Mouse (Mus musculus) spleen, postnatal 10 days (tissue): Measurements from ENCODE around the gene Gm20716.

ENCODE experiments used
- DNase-seq, 2 experiments: peaks; one replicate each; pipeline ENCODE4 v3.0.0; 2021 to 2022; ENCODE audit warnings: low spot score in 2 of 2

Gene Gm20716

DNA sequence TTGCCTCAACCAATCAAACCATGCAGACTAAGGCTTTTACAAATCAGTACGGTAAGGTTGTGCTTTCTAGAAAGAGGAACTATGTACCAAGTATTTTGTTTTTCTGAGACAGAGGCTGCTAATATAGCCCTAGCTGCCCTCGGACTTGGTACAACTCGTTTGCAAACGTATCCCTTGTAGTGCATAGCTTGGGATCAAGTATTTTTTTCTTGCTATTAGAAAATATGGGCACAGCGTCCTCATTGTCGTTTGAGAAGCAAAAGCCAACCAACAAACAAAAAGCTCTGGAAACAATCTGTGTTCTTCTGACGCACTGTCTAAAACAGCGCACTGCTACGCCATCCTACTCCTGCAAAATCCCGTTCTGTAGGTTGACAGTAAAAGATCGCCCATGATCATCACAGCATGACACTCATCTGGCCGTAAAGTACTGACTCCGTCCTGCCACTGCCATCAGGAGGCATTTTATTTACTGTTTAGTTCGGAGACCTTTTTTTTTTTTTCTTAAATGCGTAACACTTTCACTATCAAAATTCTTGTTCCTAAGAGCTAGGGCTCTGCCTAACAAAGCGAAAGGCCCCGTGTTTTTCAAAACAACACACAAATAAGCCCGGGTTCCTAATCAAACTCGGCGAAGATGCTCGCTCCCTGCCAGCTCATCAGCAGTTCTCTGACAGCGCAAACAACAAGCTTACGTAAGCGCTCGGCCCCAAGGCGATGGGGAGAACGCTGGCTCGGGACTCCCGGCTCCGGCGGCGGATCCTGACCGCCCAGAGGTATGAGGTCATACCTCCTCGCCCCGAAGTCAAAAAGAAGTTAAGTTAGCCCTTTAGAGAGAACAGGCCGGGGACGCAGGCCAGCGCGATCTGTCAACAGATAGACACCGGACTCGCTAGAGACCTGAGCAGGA, 793 bp downstream of the Gm20716 start:
- peak; percentile 57 to 67 for DNase-seq

DNA sequence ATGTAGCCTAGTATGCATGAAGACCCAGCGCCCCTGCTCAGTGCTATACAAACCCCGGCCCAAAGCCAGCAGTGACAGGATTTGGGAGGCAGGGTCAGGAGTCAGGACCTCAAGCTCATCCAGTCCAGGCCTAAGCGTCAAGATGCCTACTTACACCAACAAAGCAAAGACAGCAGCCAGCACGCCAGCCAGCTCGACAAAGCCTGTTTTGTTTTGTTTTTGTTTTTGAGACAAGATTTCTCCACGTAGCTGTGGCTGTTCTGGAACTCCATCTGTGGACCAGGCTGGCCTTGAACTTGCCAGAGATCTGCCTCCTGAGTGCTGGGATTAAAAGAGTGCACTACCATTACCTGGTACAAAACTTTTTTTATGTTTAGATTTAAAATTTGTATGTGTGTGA, 6.8 kb downstream of the Gm20716 start:
- DNase-seq = no peak

DNA sequence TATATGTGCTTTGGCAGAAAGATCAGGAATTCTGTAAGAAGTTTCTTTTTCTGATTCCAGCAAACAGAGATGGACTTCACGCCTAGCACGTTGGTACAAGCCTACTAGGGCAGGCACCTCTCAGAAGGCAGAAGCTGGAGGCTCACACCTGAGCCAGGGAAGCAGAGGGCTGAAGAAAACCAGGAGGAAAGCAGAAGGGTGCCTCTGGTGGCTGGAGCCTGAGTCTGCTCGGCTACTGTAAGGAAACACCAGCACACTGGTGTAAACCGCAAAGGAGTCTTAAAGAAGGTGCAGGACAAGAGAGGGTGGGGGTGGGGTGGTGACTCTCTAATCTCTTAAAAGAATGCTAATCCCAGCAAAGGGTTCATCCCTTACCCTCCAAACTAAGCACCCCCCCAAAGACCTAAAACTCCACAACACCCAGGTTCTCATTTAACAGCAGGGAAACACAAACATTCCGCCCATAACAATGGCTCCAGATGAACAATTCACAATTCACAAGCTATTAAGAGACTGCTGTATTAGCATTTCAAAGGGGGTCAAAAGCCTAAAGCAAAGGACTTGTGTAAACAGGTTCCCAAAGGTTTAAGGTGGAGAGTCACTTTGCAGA, 16.3 kb downstream of the Gm20716 start:
- no peak for DNase-seq

DNA sequence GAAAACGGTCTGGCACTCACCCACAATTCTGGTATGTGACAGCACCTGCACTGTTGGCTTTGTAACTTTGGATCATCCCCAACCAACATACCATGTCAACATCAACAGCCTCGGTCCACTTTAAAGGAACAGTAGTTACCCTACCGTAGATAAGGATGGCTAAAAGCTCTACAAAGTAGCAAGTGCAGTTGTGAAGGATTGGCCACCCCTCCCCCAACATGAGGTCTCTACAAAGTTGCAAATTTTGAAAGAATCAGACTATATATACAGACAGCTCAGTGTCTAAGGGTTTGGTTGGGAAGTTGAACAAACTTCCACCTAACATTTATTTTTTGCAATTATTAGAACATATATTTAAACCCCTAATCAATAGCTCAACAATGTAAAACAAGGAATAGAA, 22.3 kb downstream of the Gm20716 start:
- DNase-seq = no peak

DNA sequence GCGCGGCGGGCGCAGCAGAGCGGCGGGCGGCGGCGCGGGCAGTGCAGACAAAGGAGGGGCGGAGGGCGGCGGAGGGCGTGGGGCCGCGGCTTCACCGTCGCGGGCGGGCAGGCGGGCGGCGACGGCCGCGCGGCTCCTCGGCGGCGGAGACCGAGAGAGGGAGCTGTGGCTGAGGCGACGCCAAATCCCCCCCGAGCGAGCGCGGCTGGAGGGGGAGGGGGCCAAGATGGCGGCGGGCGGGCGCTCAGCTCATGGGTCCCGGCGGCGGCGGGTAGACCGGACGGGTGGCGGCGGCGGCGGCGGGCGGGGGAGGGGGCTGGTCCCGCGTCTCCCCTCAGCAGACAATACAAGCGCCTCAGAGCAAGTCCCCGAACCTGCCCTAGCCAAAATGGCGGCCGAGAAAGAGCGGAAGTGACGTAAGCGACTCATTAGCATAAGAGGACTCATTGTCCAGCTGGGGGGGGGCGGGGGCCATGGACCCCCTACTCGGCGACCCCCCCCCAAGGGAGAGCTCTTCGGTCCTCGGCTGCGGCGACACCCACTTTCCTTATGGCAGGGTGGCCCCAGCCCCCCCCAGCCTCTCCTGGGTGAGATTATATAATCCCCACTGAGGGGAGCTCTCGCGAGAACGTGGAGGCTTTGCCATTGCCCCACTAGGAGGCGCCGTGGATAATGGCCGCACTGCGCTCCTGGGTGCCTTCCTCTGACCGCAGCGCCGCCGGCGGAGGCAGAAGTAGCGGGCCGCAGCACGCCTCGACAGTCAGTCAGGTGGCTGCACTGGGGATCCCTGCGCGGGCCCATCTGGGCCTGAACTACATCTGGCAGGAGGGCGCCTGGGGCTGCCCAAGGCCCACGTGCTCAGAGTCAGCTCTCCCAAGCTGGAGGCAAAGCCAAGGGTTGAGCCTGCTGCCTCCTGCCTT, 23.2 kb downstream of the Gm20716 start, which contains the start of gene Adnp:
TSS of gene Adnp (minus strand) at position 388 of the 920 bp plus-strand sequence.
- peak; percentile 94 to 97 for DNase-seq

DNA sequence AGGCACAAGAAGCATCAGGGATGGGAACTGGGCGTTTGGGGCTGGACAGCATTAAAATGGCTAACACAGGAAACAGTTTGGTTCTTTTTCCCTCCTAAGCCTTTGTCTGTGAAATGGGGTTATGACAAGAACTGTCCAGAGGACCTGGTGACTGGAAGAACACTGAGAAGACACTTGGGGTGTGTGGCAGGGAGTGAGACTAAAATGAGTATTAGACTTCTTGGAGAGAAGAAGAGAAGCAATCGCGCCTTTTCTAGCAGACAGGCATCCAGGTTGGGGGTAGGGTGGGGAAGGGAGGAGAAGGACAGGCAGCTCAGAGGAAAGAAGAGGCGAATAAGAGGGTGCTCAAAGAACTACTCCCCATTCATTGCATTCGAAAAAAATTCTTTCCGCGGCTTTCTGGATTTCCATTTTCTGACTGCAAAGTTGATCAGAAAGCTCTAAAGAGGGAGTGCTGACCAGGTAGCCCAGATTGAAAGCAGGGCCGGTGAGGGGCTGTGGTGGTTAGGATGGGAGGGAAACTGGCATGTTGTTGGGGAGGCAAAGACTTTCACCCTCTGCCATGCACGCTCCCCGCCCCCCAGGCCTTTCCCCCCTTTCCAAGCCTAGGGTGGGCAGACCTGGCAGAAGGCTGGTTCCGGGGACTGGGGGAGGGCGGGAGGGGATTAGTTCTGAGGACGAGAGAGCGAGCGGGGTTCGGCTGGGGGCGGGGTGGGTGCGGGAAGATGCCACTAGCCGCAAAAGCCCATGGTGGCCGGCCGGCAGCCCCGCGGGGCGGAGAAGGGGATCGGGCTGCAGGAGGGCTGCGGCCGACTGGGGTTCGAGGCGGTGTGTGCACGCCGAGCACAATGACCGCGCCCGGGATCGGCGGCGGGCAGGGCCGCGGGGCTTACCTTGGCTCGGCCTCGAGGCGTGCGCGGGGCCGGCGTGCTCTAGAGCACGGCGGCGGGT, 24.2 kb downstream of the Gm20716 start:
- DNase-seq = peak; percentile 54 to 57

DNA sequence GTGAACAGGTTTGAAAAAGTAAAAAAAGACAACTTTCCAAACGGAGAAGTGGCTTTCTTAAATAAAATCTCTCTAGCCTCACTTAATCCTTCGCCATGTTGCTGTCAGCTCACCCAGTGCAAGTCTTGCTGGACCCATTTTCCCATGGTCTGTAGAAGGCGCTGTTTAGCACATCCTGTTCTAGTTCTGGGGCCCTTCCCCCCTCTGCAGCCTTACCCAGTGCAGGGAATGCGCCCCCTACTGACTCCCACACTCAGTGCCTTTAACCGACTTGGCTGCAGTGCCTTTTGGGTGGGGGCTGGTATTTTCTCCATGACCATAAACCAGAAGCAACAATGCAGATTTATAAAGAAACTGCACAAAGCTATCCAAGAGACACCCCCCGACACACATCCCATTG, 24.9 kb downstream of the Gm20716 start:
- DNase-seq = peak; percentile 77 to 93

DNA sequence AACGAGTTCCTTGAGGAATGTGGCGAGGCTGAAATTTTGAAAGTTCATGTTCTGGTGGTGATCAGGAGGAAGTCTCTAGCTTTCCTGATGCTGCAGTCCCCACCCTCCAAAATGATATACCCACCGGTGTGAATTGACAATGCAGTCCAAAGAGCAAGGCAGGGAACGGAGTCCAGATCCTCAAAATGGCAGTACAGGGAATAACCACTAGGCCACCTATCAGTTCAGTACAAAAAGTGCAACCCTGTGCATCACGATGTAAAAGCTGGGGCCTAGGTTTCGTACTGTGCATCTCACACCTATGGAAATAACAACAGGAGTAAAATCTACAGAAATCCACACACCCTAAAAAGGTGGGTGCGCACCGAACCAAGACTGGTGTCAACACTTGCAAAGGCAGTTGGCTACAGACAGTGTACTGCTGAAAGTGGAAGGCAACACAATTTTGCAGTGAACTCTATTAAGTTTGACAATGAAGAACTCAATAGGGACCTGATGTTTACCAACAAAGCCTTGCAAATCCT, 25.6 kb downstream of the Gm20716 start:
- no peak for DNase-seq

DNA sequence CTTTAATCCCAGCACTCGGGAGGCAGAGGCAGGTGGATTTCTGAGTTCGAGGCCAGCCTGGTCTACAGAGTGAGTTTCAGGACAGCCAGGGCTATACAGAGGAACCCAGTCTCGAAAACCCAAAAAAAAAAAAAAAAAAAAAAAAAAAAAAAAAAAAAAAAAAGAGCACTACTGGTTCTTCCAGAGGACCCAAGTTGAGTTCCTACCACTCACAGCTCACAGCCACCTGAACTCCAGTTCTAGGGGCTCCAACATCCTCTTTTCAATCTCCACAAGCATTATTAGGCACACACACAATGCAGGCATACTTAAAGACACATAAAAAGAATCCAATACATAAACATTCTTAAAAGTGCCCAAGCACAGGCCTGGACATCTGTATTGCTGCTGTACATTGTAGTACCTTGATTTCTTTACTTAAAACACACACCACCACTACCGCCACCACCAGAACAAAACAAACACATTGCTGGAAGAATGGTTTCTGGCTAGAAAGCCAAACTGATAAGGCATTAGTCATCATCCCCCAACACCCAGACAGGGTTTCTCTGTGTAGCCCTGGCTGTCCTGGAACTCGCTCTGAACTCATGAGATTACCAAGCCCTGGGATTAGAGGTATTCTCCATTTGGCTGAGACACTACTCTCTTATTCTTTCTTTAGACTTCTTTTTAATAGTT, 30.0 kb downstream of the Gm20716 start:
- no peak for DNase-seq

DNA sequence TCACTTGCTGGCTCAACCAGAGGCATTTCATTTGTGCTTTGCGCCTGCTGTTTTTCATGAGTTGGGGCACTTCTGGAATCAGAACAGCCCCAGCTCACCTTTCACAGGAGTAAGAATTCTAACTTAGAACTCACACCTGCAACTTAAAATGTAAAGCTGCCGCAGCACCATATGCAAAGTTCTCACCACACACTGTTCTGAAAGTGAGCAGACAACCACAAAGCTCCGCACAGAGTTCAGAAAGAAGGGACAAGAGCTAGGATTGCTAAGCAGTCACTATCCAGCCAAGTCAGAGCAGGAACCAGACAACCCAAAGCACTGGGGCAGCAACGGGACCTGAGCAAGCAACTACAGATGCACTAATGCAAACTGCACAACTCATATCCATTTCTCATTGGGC, 30.7 kb downstream of the Gm20716 start:
- DNase-seq = no peak

DNA sequence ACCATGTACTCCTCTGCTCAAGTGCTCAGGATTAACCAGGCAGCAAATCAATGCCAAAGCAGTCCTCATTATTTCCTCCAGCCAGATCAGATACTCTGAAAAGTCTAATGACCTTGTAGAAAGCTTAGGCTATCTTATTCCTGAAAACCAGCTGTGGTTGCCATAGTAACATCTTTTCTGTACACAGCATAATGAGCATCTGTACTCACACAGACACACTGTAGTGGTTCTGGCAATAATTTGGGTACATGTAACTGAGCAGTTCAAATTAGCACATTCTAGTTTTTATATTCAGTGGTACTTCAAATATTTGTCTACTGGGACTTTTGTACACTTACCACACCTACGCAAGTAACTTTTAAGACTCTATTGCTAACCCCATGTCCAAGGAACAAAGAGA, 31.7 kb downstream of the Gm20716 start:
- DNase-seq = no peak

DNA sequence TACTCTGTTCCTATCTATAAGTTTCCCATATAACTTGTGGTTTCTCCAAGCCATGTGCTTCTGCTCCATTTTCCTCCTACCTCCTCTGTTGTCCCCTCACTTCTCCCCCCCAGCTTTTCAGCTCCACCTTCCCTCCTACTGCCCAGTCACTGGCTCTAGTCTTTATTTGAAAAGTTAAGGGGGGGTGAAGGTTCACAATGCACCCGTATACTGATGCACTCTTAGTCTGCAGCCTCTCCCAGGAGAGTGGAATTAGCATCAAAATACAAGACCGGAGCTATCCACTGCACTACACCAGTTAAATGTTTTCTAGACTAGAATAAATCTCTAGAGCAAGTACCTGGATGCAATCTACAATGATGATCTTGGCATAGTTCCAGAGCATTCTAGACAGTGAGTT, 34.4 kb downstream of the Gm20716 start:
- DNase-seq = no peak

DNA sequence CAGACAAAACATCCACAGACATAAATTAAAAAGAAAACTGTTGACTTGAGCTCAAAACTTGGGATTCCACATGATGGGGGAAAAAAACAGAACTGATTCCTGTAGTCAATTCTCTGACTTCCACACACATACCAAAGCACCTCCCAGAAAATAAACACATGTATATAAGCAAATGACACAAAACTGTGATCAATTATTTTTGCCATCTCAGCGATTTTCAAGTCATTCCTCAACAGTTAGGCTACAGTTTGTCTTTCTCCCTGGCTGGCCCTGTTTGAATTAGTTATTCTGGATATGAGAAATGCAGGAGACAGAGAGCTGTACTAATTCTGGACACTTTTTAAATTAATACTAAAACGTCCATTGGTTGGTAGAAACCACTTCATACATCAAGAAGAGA, 36.5 kb downstream of the Gm20716 start:
- no peak for DNase-seq

DNA sequence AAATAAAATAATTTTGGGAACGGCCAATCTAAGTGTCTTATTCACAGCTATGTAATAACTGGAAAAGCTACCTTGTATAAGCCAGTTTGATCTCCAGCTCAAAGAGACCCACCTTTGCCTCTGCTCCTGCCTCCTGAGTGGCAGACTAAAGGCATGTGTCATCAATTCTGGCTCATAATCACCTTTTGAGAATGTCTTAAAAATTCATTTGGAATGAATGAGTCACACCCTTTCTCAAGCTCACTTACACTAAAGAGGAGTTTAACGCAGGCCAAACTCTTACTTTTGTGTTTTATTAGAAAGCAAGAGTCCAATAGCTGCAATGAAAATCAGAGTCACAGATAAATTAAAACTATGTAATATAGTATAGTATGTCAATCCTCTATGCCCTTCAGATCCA, 38.3 kb downstream of the Gm20716 start:
- DNase-seq = no peak

DNA sequence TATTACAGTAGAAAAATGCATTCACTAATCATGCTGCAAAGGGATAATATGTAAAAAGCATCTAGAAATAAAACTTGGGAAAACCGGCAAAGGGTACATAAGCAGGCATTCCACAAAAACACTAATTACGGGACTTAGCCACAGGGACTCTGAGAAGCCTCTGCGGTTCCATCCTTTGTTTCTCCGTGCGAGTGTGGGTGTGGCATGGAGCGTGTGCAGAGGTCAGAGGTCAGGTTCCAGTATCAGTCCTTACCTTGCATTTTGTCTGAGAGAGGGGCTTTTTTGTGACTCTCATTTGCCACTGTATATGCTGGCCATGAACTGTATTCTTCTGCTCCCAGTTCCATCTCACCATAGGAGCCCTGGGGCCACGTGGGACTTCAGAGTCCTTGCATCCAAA, 54.2 kb downstream of the Gm20716 start:
- no peak for DNase-seq

DNA sequence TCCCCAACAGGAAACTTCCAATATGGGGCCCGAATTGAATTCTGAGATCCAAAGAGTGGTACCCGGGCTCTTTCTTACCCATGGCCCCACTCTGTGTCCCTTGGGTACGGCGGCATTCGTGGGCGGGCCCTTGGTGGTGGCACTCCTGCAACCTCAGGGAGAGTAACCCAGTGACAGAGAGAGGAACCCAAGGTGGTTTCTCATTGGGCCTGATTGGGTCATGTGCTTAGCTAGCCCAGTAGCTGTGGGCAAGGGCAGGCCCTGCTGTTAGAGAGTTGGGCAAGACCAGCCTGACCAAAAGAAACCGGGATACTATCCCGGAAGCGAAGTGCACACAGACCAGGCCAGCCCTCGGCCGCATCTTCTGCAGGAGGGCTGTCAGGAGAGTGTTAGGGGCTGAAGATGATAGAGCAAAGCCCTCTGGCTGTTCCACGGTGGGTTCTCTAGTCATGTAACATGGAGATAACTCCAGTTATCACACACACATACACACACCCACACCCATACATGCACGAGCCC, 59.9 kb downstream of the Gm20716 start:
- peak; percentile 69 to 83 for DNase-seq

DNA sequence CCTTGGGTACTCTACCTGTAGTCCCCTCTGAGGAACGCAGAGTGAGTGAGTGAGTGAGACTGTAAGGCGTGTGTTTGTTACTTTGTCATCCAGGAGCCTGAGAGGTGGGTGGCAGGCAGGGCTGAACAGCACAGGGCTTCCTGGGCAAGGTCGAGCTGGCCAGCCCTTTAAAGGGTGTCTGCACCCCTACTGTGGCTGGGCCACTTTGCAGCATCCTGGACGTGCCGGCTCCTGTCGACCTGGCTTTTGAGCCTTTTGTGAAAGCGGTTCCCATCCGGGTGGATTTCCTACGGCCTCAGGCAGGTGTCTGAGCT, 60.4 kb downstream of the Gm20716 start:
- DNase-seq = peak in 1 of 2 experiments; percentile 40

DNA sequence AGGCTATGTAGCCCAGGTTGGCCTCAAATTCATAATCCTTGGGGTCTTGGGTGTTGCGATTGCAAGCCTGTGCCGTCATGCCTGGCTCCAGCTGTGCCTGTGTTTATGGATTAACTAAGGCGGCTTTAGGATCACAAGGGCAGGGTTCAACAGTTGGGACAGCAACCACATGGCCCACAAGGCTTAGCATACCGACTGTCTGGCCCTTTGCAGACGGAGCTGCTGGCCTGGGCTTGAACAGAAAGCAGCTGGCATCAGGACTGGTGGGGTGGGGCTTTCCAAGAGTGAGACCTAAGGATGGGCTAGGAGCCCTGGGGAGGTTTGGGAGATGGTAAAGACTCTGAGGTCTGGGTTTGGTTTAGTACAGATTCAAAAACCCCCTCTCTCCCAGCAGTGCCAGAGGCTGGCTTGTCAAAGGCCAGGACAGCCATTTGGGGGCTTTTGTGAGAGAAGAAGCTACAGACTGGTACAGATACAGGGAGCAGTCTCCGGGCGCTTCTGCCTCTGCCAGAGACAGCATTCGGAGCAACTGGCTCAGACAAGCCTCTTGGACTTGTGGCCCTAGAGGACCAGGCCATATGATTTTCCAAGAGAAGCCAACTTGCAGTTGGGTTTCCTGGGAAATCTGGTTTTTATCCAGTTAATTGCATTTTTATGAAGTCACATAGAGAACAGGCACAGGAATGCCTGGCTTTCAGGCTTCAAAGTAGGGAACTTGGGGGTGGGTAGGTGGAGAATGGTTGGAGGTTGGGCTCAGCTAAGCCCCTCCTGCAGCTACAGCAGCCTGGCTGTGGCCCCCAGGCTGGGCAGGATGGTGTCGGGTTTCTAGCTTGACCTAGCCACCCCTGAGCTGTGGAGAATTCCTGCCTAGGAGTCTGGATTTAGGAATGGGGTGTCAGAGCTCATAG, 61.0 kb downstream of the Gm20716 start:
- DNase-seq = no peak

DNA sequence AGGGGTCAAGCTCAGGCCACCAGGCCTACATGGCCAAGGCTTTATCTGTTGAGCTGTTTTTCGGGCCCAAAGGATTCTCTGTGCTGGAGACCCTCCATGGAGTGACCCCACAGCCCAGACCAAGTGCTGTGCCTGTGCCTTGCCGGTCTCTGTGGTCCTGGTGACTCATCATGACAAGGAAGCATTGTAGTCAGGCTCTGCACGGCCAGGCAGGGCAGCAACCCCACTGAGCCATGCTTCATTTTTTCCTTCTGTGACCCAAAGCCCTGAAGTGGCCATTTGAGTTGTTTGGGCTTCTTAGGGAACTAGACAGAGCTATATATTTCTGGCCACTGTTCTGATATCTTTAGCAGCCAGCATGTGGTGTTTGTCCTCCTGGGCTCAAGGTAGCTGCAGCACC, 62.4 kb downstream of the Gm20716 start:
- DNase-seq = no peak
